Mouse (Mus musculus) mature B cell (primary cell): ENCODE measurements at regions not wholly inside any gene's neighbourhood (a gene's known extent, or its start where the extent isn't known, plus 50 kb on each side); places are given as distances from the start of the nearest gene placed in this dataset.

ENCODE experiments used
- in situ Hi-C: fragments of 300-500 bp; cut with MboI; formaldehyde crosslinking; loops from 2 replicates; pipeline ENCODE4 v1.14.3; 2019

GRCm38 (mm10) chr3:9200156-9200555 is 409.7 kb downstream of the Zfp704 start:
- in situ Hi-C loops, result no loop called here

DNA sequence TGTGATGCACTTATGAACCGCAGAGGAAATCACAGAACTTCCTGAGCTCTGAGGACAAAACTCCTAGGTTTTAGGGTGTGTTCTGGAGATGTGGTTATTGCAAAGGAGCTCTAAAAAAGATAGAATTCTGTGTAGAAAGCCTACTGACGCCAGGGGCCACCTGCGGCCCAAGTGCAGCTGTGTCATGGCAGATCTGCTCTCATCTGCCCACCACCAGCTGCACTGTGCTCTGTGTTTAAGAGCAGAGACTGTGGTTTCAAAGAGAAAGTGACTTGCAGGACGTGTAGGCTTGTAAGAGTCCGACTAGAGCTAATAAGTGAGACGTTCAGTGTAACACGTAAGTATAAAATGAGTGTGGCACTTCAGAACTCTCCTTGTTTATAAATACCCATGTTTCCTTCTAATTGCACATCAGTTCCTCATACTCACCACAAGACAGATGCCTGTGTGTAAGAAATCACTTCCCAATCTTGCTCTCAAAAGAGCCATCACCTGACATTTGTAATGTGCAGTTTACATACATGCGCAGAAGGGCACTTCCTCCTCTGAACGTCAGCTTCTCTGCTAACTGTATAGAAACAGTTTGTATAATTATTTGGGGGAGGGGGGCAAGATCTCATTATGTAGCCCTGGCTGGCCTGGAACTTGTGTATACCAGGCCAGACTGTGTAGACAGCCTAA is 411.1 kb downstream of the Zfp704 start:
- in situ Hi-C loops, result no loop called here

DNA sequence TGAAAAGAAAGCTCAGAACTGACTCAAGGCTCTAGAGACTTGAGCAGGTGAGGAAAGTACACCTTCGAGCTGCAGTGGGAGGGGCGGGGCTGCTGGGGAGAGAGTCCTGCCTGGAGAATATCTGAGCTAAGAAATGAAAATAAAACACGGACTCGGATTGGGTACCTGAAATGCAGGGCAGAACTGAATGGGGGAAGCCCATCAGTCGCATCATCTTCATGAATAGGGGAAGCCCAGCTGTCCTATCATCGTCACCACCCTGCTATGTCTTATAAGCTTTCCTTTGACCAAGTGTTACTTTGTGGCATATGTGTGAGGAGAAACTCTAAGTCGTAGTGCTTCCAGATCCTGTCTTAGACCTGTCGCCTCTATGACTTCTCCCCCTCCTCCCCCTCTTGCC is 414.1 kb downstream of the Zfp704 start:
- in situ Hi-C loops, result no loop called here

DNA sequence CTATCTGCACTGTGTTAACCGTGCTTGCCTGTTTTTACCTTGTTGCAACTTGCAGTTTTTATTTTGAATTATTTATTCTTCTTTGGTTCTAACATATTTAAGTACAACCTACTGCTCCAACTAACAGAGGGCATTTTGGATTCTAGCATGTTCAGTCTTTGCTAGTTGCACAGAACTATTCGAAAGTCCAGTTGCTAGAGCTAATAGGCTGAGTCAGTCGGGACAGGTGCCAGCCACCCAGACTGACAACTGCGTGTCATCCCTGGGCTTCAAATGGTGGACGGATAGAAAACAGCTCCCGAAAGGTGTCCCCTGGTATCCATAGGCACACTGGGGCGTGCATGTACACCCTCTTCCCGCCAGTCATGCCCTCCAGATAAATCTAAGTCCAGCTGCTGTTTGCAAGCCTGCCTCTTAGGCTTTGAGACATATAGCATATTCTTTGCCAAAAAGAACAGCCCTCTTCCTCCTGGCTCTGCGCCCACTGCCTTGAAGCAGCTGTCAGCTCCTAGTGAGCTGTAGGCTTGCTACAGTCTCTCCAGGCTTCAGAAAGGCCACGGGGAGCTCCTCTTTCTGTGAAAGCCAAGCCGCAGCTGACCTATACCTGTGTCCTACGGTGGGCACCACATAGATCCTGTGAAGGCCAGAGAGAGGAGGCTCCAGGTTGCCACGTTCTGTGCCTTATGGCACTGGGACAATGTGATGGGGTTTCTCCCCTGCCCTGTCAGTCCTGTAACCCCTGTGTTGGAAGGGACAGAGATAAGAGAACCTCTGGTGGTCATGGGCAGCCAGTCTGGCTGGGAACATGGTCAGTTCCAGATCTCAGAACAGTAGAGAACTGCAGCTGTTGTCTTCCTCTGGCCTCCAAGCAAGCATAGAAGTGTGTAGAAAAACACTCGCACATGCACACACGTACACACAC is 420.3 kb downstream of the Zfp704 start:
- in situ Hi-C loops, result no loop called here

DNA sequence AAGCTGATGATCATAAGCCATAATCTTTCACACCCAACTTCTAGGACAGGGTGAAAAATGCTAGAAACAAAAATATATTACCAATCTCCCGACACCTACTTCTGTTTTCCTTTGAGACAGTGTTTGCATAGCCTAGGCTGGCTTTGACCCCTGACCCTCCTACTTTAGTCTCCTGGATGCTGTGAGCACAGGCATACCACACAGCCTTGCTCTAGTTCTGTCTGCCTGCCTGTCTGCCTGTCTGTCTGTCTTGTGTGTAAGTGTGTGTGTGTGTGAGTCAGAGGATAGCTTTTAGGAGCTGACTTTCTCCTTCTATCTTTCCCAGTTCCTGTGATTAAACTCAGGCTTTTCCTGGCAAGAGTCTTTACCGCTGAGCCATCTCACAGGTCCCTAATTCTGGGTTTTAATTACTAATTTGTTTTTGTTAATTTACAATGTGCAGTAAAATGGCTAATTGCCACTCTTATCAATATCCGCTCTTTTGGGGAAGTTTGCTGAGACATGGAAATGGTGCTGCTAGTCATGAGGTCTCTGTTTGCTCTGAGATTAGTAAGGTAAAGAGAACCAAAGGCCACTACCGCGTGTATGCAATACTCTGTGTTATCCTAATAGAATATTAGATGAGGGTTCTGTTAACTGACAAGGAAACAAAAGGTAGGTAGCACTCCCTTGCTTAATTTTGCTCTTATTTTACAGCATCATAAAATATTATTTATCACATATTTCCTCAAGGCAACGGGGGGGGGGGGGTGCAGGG is 423.3 kb downstream of the Zfp704 start:
- in situ Hi-C loops, result no loop called here

GRCm38 (mm10) chr3:9181576-9181975 is 428.3 kb downstream of the Zfp704 start:
- in situ Hi-C loops, result no loop called here

- in situ Hi-C loops, result no loop called here
These were observed 430.2 kb downstream of the Zfp704 start for GRCm38 (mm10) chr3:9179641-9180040.

DNA sequence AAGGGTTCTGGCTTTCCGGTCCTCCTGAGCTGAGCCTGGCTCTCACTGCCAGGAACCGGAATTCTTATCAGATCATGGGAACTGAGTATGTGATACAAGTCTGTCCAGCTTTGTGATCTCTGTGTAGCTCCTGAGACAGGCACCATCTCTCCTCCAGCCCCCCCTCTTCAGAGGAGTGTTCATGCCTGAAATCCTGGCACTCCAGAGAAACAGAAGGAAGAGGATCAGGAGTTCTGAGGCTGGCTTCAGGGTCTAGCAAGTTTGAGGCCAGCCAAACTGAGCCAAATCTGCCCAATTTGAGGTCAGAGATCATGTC is 435.4 kb downstream of the Zfp704 start:
- in situ Hi-C loops, result no loop called here

DNA sequence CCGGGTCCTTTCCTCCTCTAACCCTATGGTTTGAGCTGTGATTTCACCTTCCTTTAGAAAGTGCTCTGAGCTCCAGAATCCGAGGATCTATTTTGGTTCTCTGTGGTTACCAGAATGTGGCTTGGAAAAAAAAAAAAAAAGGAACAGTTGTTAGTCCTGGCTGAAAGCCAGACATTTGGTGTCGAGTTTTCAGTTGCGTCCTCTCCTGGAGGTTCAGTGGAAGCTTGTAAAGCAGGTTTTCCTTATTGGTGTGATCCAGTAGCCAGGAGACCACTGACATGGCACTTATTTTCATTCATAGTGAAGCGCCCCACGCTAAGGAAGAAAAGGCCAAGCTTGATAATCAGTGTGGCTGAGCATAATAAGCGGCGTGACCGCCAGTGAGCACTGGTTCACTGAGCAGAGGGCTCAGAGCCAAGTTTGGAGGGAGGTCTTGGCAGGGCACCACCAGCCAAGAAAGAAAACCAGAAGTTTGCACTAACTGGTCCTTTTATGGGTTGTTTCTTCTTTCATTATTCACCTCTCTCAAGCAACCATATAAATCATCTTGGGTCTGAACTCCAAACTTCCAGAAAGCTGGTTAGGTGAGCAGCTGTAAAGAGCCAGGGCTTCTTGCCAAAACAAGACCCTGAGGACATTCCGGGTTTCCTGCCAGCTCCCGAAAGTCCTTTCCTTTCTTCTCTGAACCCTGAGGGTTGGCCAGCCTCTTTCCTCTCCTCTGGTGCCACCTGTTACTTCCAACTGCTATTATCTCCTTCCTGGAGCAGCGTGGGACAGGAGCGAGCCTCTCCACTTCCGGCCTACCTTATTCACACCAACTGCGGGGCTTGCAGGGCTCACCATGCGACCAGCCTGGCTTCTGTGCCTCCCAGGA is 436.0 kb downstream of the Zfp704 start:
- in situ Hi-C loops, result no loop called here

GRCm38 (mm10) chr3:9171970-9172369 is 437.9 kb downstream of the Zfp704 start:
- in situ Hi-C loops, result no loop called here

DNA sequence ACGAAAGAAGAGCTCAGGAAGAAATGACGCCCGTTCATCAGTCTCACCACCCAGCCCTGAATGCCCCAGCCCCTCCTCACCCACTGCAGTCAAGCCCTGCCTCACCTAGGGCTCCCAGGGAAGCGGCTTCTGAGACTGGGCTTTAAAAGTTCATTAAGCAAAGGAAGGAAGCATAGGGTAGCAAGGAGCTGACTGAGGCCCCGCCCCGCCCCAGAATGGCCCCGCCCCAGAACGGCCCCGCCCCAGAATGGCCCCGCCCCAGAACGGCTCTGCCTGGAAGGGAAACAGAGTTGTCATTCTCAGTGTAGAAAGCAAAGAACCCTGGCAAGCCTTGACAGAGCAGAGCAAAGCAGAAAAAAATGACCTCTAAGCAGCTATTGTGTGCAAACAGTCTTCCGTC is 440.9 kb downstream of the Zfp704 start:
- in situ Hi-C loops, result no loop called here

DNA sequence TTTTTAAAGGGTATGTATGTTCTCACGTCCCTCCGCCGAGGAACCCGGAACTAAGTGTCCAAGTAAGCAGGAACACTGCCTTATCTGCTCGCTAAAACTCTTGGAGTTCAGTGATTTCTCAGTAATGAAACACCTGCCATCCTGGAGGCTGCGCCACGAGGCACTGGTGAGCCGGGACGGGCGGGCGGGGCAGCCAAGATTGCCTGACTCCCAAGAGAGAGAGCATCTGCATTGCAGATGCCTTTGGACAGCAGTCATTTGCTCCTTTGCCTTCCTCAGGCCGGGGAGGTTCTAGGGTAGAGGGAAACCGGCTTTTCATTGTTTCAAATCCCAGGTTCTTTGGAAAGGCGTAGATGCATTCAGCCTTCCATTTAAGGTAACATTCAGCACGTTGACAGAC is 450.8 kb downstream of the Zfp704 start:
- in situ Hi-C loops, result no loop called here

- in situ Hi-C loops, result no loop called here
These were observed 455.7 kb downstream of the Zfp704 start for GRCm38 (mm10) chr3:9154172-9154571.

- in situ Hi-C loops, result no loop called here
These were observed 456.2 kb downstream of the Zfp704 start for GRCm38 (mm10) chr3:9153690-9154089.

GRCm38 (mm10) chr3:9152256-9152655 is 457.6 kb downstream of the Zfp704 start:
- in situ Hi-C loops, result no loop called here

GRCm38 (mm10) chr3:9151590-9151989 is 458.3 kb downstream of the Zfp704 start:
- in situ Hi-C loops, result no loop called here

GRCm38 (mm10) chr3:9148605-9149004 is 461.3 kb downstream of the Zfp704 start:
- in situ Hi-C loops, result no loop called here

DNA sequence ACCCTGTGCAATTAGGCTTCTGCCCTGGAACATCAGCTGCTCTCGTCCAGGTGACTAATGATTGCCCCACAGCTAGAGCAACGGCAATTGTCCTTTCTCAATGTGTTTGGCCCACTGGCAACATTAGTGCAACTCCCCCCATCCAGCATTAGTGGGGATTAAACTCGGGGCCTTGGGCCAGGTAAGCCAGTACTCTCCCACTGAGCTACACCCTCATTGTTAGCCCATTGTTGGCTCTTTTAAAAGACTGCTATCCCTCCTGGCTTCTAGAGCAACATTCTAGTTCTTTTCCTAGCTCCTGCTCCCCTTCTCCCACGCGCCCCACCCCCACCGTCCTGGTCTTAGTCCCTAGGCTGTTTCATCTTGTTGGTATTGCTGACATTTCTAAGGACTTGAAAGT is 463.4 kb downstream of the Zfp704 start:
- in situ Hi-C loops, result no loop called here

DNA sequence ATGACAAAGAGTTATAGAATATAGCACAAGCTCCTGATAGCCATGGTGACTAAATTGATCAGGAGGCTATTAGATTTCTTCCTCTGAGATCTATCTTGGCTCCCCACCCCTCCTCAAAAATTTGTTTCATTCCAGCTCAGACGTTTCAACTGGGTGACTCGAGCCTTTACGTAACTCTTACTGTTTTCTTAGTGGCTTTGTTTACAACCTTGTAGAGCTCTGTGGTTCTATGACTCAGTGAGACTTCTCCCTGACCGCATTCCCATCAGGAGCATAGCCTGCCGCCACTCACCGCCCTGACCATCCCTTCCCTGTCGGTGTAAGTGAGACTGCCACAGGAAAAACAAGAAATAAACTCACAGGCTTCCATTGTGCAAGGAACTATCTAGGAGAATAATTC is 464.3 kb downstream of the Zfp704 start:
- in situ Hi-C loops, result no loop called here

GRCm38 (mm10) chr3:9141836-9142235 is 468.0 kb downstream of the Zfp704 start:
- in situ Hi-C loops, result no loop called here

GRCm38 (mm10) chr3:9137131-9137874 is 472.6 kb downstream of the Zfp704 start:
- in situ Hi-C loops, result no loop called here
